Mouse (Mus musculus) cerebellum, adult 2 months (tissue): ENCODE results near the gene Rabep1.

Experiments used
- CTCF ChIP-seq: fragments of 200-500 bp; IDR thresholded peaks from 2 replicates; pipeline ENCODE4 v1.5.1; 2011; ENCODE audit warnings: low read depth, mild to moderate bottlenecking, control low read depth, low read length, moderate library complexity, borderline replicate concordance; ENCODE audit not compliant: insufficient read depth
- POLR2A ChIP-seq: fragments of 200-500 bp; IDR thresholded peaks from 2 replicates; pipeline ENCODE4 v1.6.1; 2011; ENCODE audit warnings: low read length, control low read depth, borderline replicate concordance; ENCODE audit not compliant: insufficient read depth

DNA sequence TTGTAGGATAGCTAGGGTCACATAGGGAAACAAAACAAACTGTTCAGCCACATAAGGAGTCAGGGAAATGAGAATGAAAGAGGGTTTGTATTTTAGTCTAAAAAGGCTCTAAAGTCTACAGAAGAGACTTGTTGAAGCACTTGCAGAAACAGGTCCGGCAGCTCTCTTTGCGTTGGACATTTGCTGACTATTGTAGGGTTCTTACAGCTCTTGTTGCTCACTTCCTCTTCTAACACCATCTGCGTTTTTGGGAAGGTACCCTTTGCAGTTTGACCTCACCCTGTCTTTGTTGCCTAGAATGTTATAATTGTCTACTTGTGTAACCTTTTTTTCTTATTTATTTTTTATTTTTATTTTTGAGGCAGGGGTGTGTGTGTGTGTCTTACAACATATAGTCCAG lies 53.1 kb downstream of the Rabep1 start:
- no peak for TF ChIP-seq CTCF
- no peak for TF ChIP-seq POLR2A
